ENCODE assay signal across 19 mouse cellular contexts in the genomic region with DNA sequence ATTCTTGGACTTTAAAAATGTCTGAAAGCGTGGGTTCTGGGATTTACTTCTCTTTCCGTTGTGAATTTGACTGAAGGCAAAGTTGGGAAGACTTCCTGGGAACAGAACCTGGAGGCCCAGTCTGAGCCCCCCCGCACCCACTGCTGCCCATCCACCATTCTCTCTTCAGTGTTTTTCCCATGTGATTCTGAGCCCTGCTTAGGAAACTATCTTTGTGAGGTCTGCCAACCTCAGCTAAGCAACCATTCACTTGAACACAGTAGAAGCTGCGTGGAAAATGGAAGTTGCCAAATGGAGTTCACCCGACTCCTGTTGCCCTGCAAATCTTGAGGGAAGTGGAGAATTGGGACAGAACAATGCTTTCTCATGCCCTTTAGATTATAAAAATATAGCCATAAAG. TPM values are rescaled to one million over a fixed set of nuclear protein-coding genes. Genes with fewer than 3 reads are reported as not detected.
"Had no signal": no experiment of that assay in that cellular context is flagged by ENCODE, and none has a peak within 500 bp of the region (broad histone marks: within the 10 kb centered on the region; RNA-seq: fewer than 3 reads in every experiment).

No protein-coding gene starts in this region.

- H3K27me3 ChIP-seq: hindbrain, embryonic 15.5 days; limb, embryonic 12.5 days; liver, embryonic 13.5 days; lung, embryonic 15.5 days; megakaryocyte, embryonic 14.5 days; neural tube, embryonic 15.5 days; stomach, embryonic 15.5 days had no signal

- H3K27ac ChIP-seq: hindbrain, embryonic 15.5 days; kidney, postnatal 0 days; limb, embryonic 12.5 days; liver, embryonic 13.5 days; lung, embryonic 15.5 days; macrophage; neural tube, embryonic 15.5 days; stomach, embryonic 15.5 days had no signal

- H3K4me3 ChIP-seq: hindbrain, embryonic 15.5 days; limb, embryonic 12.5 days; liver, embryonic 13.5 days; lung, embryonic 15.5 days; megakaryocyte, embryonic 14.5 days; myocyte; neural tube, embryonic 15.5 days; stomach, embryonic 15.5 days had no signal

- H3K9ac ChIP-seq: hindbrain, embryonic 15.5 days; limb, embryonic 12.5 days; liver, embryonic 13.5 days; liver, postnatal 0 days; lung, embryonic 15.5 days; neural tube, embryonic 15.5 days; stomach, embryonic 15.5 days had no signal

- H3K4me1 ChIP-seq: hindbrain, embryonic 15.5 days; limb, embryonic 12.5 days; liver, embryonic 13.5 days; lung, embryonic 15.5 days; megakaryocyte, embryonic 14.5 days; stomach, embryonic 15.5 days had no signal

- ATAC-seq: liver, postnatal 0 days had no signal

- H3K36me3 ChIP-seq: hindbrain, embryonic 15.5 days; limb, embryonic 12.5 days; liver, embryonic 13.5 days; lung, embryonic 15.5 days; neural tube, embryonic 15.5 days; stomach, embryonic 15.5 days had no signal

- DNase-seq: kidney, adult 11 months; kidney, adult 9 months; kidney, postnatal 36 days; liver; liver, embryonic 13.5 days; liver, postnatal 0 days; lung, postnatal 14 days; thymus, adult 2 months; thymus, postnatal 25 days had no signal

- H3K9me3 ChIP-seq: hindbrain, embryonic 15.5 days; liver, embryonic 13.5 days; lung, embryonic 15.5 days; megakaryocyte, embryonic 14.5 days; neural tube, embryonic 15.5 days; stomach, embryonic 15.5 days had no signal

- H3K4me2 ChIP-seq: hindbrain, embryonic 15.5 days; limb, embryonic 12.5 days; liver, embryonic 13.5 days; lung, embryonic 15.5 days; neural tube, embryonic 15.5 days; stomach, embryonic 15.5 days had no signal

RNA-seq across cellular contexts. Expression of gene Grm3, which starts 8.7 kb away (rescaled TPM):
- polyA plus RNA-seq: liver, postnatal 0 days; macrophage; myocyte; spleen, adult 2 months; thymus, adult 2 months had no signal
